Mouse (Mus musculus) ES-Bruce4 (cell line): ENCODE results near the gene Olfr958.

Experiments used
- CTCF ChIP-seq: IDR thresholded peaks from one replicate; pipeline ENCODE4 v1.8.1; 2011; ENCODE audit warnings: low read depth, low read length
- EP300 ChIP-seq: IDR thresholded peaks from 2 replicates; pipeline ENCODE4 v1.6.1; 2011; ENCODE audit warnings: low read depth, low read length; ENCODE audit not compliant: insufficient read depth
- POLR2A ChIP-seq: IDR thresholded peaks from one replicate; pipeline ENCODE4 v1.8.1; 2011; ENCODE audit warnings: low read length; ENCODE audit not compliant: insufficient read depth

DNA sequence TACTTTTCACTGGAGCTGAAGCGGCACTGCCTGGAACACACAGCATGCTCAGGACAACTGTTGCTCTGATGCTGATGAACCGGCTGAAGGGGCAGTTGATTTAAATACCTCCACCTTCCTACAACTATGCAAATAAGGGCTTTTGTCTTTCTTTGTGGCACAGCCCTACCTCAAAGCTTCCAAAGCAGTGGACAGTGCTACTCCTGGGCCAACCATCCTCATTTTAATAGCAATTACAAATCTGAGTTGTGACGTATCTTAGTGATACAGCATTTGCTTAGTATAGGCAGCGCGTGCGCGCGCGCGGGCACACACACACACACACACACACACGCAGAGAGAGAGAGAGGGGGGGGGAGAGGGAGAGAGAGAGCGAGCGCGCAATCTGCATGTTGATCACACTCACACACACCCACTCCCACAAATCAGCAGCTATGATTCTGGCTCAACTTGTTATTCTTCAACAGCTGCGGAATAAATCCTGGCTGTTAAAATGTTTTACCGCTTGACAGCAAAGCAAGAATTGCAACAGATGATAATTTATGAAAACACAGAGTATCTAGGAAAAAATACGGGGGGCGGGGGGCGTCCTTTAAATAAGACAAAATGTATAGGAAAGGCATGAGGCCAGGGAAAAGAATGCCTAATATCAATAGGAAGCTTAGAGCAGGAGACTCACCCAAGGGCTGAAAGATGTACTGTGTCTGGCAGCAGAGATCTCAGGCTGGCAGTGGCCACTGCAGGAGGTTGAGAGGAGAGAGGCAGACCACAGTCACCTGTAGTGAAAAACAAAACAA, 48.9 kb upstream of the Olfr958 start:
- no peak for TF ChIP-seq CTCF
- 0 out of 2 replicates have a peak, but pooled peaks have one; percentile 4 for TF ChIP-seq EP300
- TF ChIP-seq POLR2A = no peak
